In the genomic region with DNA sequence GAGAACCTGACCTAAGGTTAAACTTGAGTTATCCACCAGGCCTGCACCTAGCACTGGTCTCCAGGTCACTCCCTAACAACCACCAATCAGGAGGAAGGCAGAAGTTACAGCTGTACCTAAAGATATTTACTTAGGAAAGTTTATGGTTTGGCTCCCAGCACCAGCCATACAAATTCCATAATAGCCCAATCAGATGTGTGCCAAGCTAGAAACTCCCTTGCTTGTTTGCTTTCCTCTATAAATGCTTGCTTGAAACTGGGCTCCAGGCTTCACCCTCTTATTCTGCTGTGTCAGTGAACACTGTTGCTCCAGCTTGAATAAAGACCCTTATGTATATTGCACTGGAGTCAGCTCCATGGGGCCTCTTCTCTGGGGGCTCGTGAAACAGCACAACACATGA, we compare ENCODE assay signal across 29 mouse cellular contexts. TPM values are rescaled to one million over a fixed set of nuclear protein-coding genes. Genes with fewer than 3 reads are reported as not detected.
DNase-seq lines count a peak whose midpoint lies in the region; ATAC-seq and TF ChIP-seq lines count a peak whose summit lies in the region.
"Had no signal": no experiment of that assay in that cellular context is flagged by ENCODE, and none has a peak within 500 bp of the region (broad histone marks: within the 10 kb centered on the region; RNA-seq: fewer than 3 reads in every experiment).

No protein-coding gene starts in this region.

- H3K9me3 ChIP-seq in forebrain, embryonic 11.5 days (ENCODE audit: control insufficient read depth, low read length) = no peaks in the 10 kb centered on the region
- peaks cover 3% of the 10 kb centered on the region for H3K9me3 ChIP-seq in forebrain, embryonic 13.5 days (replicated peaks)
- H3K9me3 ChIP-seq: forebrain, embryonic 15.5 days; G1E; liver, embryonic 12.5 days; neural tube, embryonic 12.5 days had no signal

- 81% methylated on average over 1 of the region's 1 CpGs for WGBS in forebrain, embryonic 11.5 days
- WGBS in forebrain, embryonic 13.5 days = 60% methylated on average over 1 of the region's 1 CpGs
- 15% methylated on average over 1 of the region's 1 CpGs for WGBS in small intestine, adult 2 months

- no peaks in the 10 kb centered on the region for H3K36me3 ChIP-seq in forebrain, embryonic 11.5 days (ENCODE audit: control insufficient read depth, insufficient read depth, low read length)
- no peaks in the 10 kb centered on the region for H3K36me3 ChIP-seq in forebrain, embryonic 13.5 days (ENCODE audit: poor library complexity, severe bottlenecking)
- H3K36me3 ChIP-seq in small intestine, adult 2 months (ENCODE audit: control insufficient read depth, insufficient read depth, low read length) = no peaks in the 10 kb centered on the region
- H3K36me3 ChIP-seq: forebrain, embryonic 15.5 days; G1E; heart, embryonic 10.5 days; liver, embryonic 12.5 days; neural tube, embryonic 12.5 days had no signal

- H3K9ac ChIP-seq in forebrain, embryonic 11.5 days (ENCODE audit: low read length) = no peak overlapping the region
- no peak overlapping the region for H3K9ac ChIP-seq in forebrain, embryonic 13.5 days
- H3K9ac ChIP-seq: forebrain, embryonic 15.5 days; hindbrain, embryonic 14.5 days; liver, embryonic 12.5 days; lung, embryonic 14.5 days; neural tube, embryonic 12.5 days had no signal

- no peak overlapping the region for H3K4me2 ChIP-seq in forebrain, embryonic 11.5 days (ENCODE audit: low read depth, low read length, severe bottlenecking)
- no peak overlapping the region for H3K4me2 ChIP-seq in forebrain, embryonic 13.5 days
- H3K4me2 ChIP-seq: forebrain, embryonic 15.5 days; hindbrain, embryonic 14.5 days; liver, embryonic 12.5 days; lung, embryonic 14.5 days; midbrain, embryonic 11.5 days; neural tube, embryonic 12.5 days had no signal

- no peak for TF ChIP-seq POLR2A in small intestine, adult 2 months (IDR thresholded peaks at IDR 0.05; ENCODE audit: low read depth, low read length)

- H3K4me3 ChIP-seq in forebrain, embryonic 11.5 days (ENCODE audit: low read depth, low read length) = no peak overlapping the region
- H3K4me3 ChIP-seq in forebrain, embryonic 13.5 days = no peak overlapping the region
- no peak overlapping the region for H3K4me3 ChIP-seq in small intestine, adult 2 months (ENCODE audit: low read depth, low read length)
- H3K4me3 ChIP-seq: forebrain, embryonic 15.5 days; heart, embryonic 10.5 days; liver, embryonic 12.5 days; neural tube, embryonic 12.5 days had no signal

- H3K4me1 ChIP-seq in forebrain, embryonic 11.5 days (replicated peaks; ENCODE audit: control insufficient read depth, insufficient read depth, low read length) = no peaks in the 10 kb centered on the region
- H3K4me1 ChIP-seq in forebrain, embryonic 13.5 days = 0 out of 2 replicates have a peak, but pooled peaks cover 5% of the 10 kb centered on the region
- peaks cover 8% of the 10 kb centered on the region for H3K4me1 ChIP-seq in small intestine, adult 2 months (ENCODE audit: control insufficient read depth, insufficient read depth, insufficient read length, low read length)
- H3K4me1 ChIP-seq: forebrain, embryonic 15.5 days; liver, embryonic 12.5 days had no signal

- no peak overlapping the region for H3K27ac ChIP-seq in forebrain, embryonic 11.5 days (ENCODE audit: low read depth, low read length)
- no peak overlapping the region for H3K27ac ChIP-seq in forebrain, embryonic 13.5 days
- peak overlapping the region; percentile 48; the same call in 1 of the 2 replicates for H3K27ac ChIP-seq in small intestine, adult 2 months (ENCODE audit: insufficient read depth, low read depth, low read length)
- H3K27ac ChIP-seq: forebrain, embryonic 15.5 days; heart, embryonic 10.5 days; hindbrain, embryonic 14.5 days; kidney, postnatal 0 days; liver, embryonic 12.5 days; neural tube, embryonic 12.5 days had no signal

- H3K27me3 ChIP-seq in forebrain, embryonic 11.5 days (ENCODE audit: control insufficient read depth, insufficient read depth, low read length) = no peaks in the 10 kb centered on the region
- peaks cover 7% of the 10 kb centered on the region for H3K27me3 ChIP-seq in forebrain, embryonic 13.5 days
- H3K27me3 ChIP-seq in small intestine, adult 2 months (ENCODE audit: control insufficient read depth, insufficient read depth, low read length) = no peaks in the 10 kb centered on the region
- H3K27me3 ChIP-seq: neural tube, embryonic 12.5 days had no signal

- peak; percentile 20 for DNase-seq in forebrain, embryonic 11.5 days (ENCODE audit: low spot score)
- peak; percentile 17 for DNase-seq in lung, postnatal 25 days (ENCODE audit: low spot score)
- DNase-seq in lung, postnatal 10 days = no peak
- DNase-seq in urinary bladder, postnatal 4 days (ENCODE audit: low spot score in 2 of 2) = no peak
- DNase-seq: adrenal gland, postnatal 10 days; cerebellum, adult 11 months; cerebellum, adult 9-10 months; cerebellum, postnatal 36 days; gastrocnemius, postnatal 25 days; heart, adult 11 months; heart, postnatal 36 days; kidney, adult 8-10 months; kidney, postnatal 4 days; layer of hippocampus, adult 9-11 months; lung, embryonic 14.5 days; right cerebral cortex, adult 18-20 months had no signal

- ATAC-seq in forebrain, embryonic 11.5 days (replicated peaks; ENCODE audit: low FRiP score) = no peak
- ATAC-seq in forebrain, embryonic 13.5 days = no peak
- no peak for ATAC-seq in megakaryocyte progenitor cell, adult 5-6 weeks (replicated peaks; ENCODE audit: poor library complexity)
- ATAC-seq: forebrain, embryonic 15.5 days; liver, embryonic 12.5 days; midbrain, embryonic 16.5 days had no signal

- no peak for TF ChIP-seq CTCF in small intestine, adult 2 months (IDR thresholded peaks at IDR 0.05; ENCODE audit: extremely low read depth, insufficient read length, insufficient replicate concordance, low read depth, low read length)

RNA-seq across cellular contexts. Expression of gene Oprd1, which starts 7.4 kb away (rescaled TPM):
- not detected in 2 replicates for polyA plus RNA-seq in forebrain, embryonic 11.5 days (2014; fragmentation: Nextera tagmentation; extraction: Ambion mirVana)
- polyA plus RNA-seq in forebrain, embryonic 13.5 days (2015; fragmentation: Nextera tagmentation; extraction: Ambion mirVana) = 0.06 and 0.12 TPM in 2 replicates
- 0.28 and 0.60 TPM in 2 replicates for polyA plus RNA-seq in small intestine, adult 2 months (2012; rRNA removed)
- not detected in 2 replicates for total RNA-seq in megakaryocyte progenitor cell, adult 5-6 weeks (2015)
- not detected in 2 replicates for total RNA-seq in megakaryocyte progenitor cell, adult 5-6 weeks (2017)
- total RNA-seq: gastrocnemius, postnatal 25 days; megakaryocyte, adult 5-6 weeks had no signal
- polyA plus RNA-seq: G1E had no signal

Comparison
In these comparisons a context has a peak if more than half of its experiments do, and no peak if none do; other contexts are left out.
1. DNase-seq: peak in forebrain, embryonic 11.5 days (single experiment) and lung, postnatal 25 days (single experiment); none in lung, postnatal 10 days (single experiment) and urinary bladder, postnatal 4 days (0 of 2).